Mouse (Mus musculus) ES-E14 (cell line): Measurements from ENCODE around the gene Cmss1.

ENCODE experiments used
- CHD2 ChIP-seq: IDR thresholded peaks from 2 replicates; pipeline ENCODE4 v1.6.1; 2014; ENCODE audit warnings: mild to moderate bottlenecking, low read depth, low read length, inconsistent platforms
- HCFC1 ChIP-seq: IDR thresholded peaks from 2 replicates; pipeline ENCODE4 v1.6.1; 2012; ENCODE audit warnings: low read length, inconsistent platforms, borderline replicate concordance; ENCODE audit not compliant: insufficient read depth

GRCm38 (mm10) chr16:57556244-57556643 lies 50.4 kb downstream of the Cmss1 start:
- TF ChIP-seq HCFC1 (no peak), CHD2 (no peak)
